Mouse (Mus musculus) small intestine, adult 2 months (tissue): ENCODE results near the gene Nop9.

Experiments used
- CTCF ChIP-seq: fragments of 200-500 bp; IDR thresholded peaks from 2 replicates; pipeline ENCODE4 v1.5.1; 2012; ENCODE audit warnings: low read depth, mild to moderate bottlenecking, control low read depth, inconsistent platforms, low read length, moderate library complexity, mixed read lengths; ENCODE audit not compliant: insufficient replicate concordance, insufficient read length; ENCODE audit errors: extremely low read depth
- POLR2A ChIP-seq: fragments of 200-500 bp; IDR thresholded peaks from 2 replicates; pipeline ENCODE4 v1.6.1; 2012; ENCODE audit warnings: low read depth, mild to moderate bottlenecking, control low read depth, inconsistent platforms, low read length, moderate library complexity

DNA sequence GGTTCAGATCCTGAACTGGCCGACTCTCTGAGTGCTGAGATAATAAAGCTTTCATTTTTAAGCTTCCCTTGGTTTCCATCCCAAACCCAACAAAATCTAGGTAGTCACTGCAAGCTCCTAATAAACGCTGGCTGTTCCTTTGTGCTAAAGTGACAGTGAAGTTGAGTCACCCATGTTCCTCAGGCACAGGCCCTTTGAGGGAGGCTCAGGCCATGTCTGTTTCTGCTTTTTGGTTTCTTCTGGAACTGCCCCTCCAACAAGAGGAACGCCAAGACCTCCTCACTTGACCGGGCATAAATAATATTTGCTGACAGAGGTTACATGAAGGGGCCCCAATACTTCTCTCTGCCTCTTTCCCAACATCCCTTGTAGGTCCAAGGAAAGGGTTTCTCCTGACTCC lies 9.7 kb upstream of the Nop9 start:
- TF ChIP-seq CTCF (no peak), POLR2A (no peak)
